Mouse (Mus musculus) embryonic facial prominence, embryonic 14.5 days (tissue): ENCODE results near the gene Hnrnpf. TPM values are rescaled to one million over a fixed set of nuclear protein-coding genes. Genes with fewer than 3 reads are reported as not detected.
A peak's percentile ranks its signal among the peaks of the same experiment; 100 is the strongest.
"Not testable (repeated sequence)": the region's sequence is repeated elsewhere in the genome, so short reads cannot be mapped to it uniquely, and the experiment has no call there.

Source experiments
- ATAC-seq: fragments of 200-750 bp; cut with Nextera tagmentation; 2 replicates; pipeline ENCODE4 v1.8.0; 2017; ENCODE audit warnings: low read depth, moderate number of reproducible peaks, moderate TSS enrichment
- DNase-seq: peaks from one replicate; pipeline ENCODE4 v3.0.0-alpha.2; 2015; ENCODE audit warnings: low spot score
- H3K27ac ChIP-seq: fragments of 300-500 bp; sonication (generic); replicated peaks from 2 replicates; pipeline ENCODE4 v1.5.1; 2014; ENCODE audit warnings: low read depth, mild to moderate bottlenecking, low read length, moderate library complexity
- H3K27me3 ChIP-seq: fragments of 300-500 bp; sonication (generic); replicated peaks from 2 replicates; pipeline ENCODE4 v1.6.1; 2014; ENCODE audit warnings: low read length; ENCODE audit not compliant: control insufficient read depth, insufficient read depth
- H3K36me3 ChIP-seq: fragments of 300-500 bp; sonication (generic); 2 replicates; pipeline ENCODE4 v1.6.1; 2014; ENCODE audit warnings: low read length, mixed read lengths; ENCODE audit not compliant: control insufficient read depth, insufficient read depth
- H3K4me1 ChIP-seq: fragments of 300-500 bp; sonication (generic); 2 replicates; pipeline ENCODE4 v1.6.1; 2014; ENCODE audit warnings: antibody characterized with exemption, low read length; ENCODE audit not compliant: control insufficient read depth, insufficient read depth
- H3K4me2 ChIP-seq: fragments of 300-500 bp; sonication (generic); 2 replicates; pipeline ENCODE4 v1.6.1; 2014; ENCODE audit warnings: low read depth, mild to moderate bottlenecking, low read length, moderate library complexity, mixed read lengths
- H3K4me3 ChIP-seq: fragments of 300-500 bp; sonication (generic); 2 replicates; pipeline ENCODE4 v1.5.1; 2014; ENCODE audit warnings: low read depth, mild to moderate bottlenecking, low read length
- H3K9ac ChIP-seq: fragments of 300-500 bp; sonication (generic); 2 replicates; pipeline ENCODE4 v1.6.1; 2014; ENCODE audit warnings: low read depth, mild to moderate bottlenecking, low read length, moderate library complexity, mixed read lengths
- H3K9me3 ChIP-seq: fragments of 300-500 bp; sonication (generic); 2 replicates; pipeline ENCODE4 v1.6.1; 2016; ENCODE audit warnings: low read length; ENCODE audit not compliant: control insufficient read depth
- WGBS: fragments of 180-500 bp; shearing (Covaris S2); extraction: QIAGEN DNeasy Blood & Tissue Kit; methylation state at CpG from one replicate; pipeline ENCODE4 v1.1.7; 2014; 5-methylcytosine and 5-hydroxymethylcytosine counted together
- polyA plus RNA-seq: library from polyadenylated mRNA; unstranded; fragments of >200 nt; fragmentation: Nextera tagmentation; extraction: Ambion mirVana; gene quantifications from 2 replicates; pipeline ENCODE4 v1.2.1, GENCODE M21; 2014

Hnrnpf gene
- polyA plus RNA-seq, 1 experiment from 2014 or later: 583 TPM

- H3K27me3 ChIP-seq: no peaks in the 10 kb centered on the region
- DNase-seq (no peak), ATAC-seq (no peak)
- no peaks in the 10 kb centered on the region for H3K4me1 ChIP-seq
- H3K27ac ChIP-seq: no peak overlapping the region
- H3K4me2 ChIP-seq: no peak overlapping the region
- no peaks in the 10 kb centered on the region for H3K9me3 ChIP-seq
- no peak overlapping the region for H3K9ac ChIP-seq
- 75% methylated on average over 14 of the region's 14 CpGs for WGBS
- no peak overlapping the region for H3K4me3 ChIP-seq
- H3K36me3 ChIP-seq: peaks cover 16% of the 10 kb centered on the region; the same call in 1 of the 2 replicates
Measured at GRCm38 (mm10) chr6:117871034-117871433, 29.1 kb upstream of the Hnrnpf start.

GRCm38 (mm10) chr6:117873450-117873849 is 26.7 kb upstream of the Hnrnpf start:
- not testable (repeated sequence) for H3K9me3 ChIP-seq, DNase-seq, ATAC-seq, H3K9ac ChIP-seq, H3K4me1 ChIP-seq, H3K27me3 ChIP-seq, H3K27ac ChIP-seq, H3K4me3 ChIP-seq, H3K4me2 ChIP-seq
- 89% methylated on average over 7 of the region's 7 CpGs for WGBS
- peaks cover 16% of the 10 kb centered on the region; the same call in 1 of the 2 replicates for H3K36me3 ChIP-seq

GRCm38 (mm10) chr6:117874621-117875281 is 25.4 kb upstream of the Hnrnpf start:
- no peak overlapping the region for H3K4me3 ChIP-seq
- ATAC-seq (no peak), DNase-seq (no peak)
- H3K9me3 ChIP-seq: no peaks in the 10 kb centered on the region
- no peak overlapping the region for H3K27ac ChIP-seq
- H3K9ac ChIP-seq: no peak overlapping the region
- WGBS: 74% methylated on average over 3 of the region's 3 CpGs
- H3K4me1 ChIP-seq: no peaks in the 10 kb centered on the region
- no peaks in the 10 kb centered on the region for H3K27me3 ChIP-seq
- peaks cover 16% of the 10 kb centered on the region; the same call in 1 of the 2 replicates for H3K36me3 ChIP-seq
- no peak overlapping the region for H3K4me2 ChIP-seq

- peak overlapping the region; percentile 99 for H3K27ac ChIP-seq
- WGBS: 15% methylated on average over 20 of the region's 26 CpGs
- H3K4me1 ChIP-seq: peaks cover 7% of the 10 kb centered on the region; the same call in 1 of the 2 replicates
- H3K27me3 ChIP-seq: no peaks in the 10 kb centered on the region
- H3K9me3 ChIP-seq: no peaks in the 10 kb centered on the region
- ATAC-seq (peak; percentile 89), DNase-seq (peak; percentile 96)
- H3K4me2 ChIP-seq: peak overlapping the region; percentile 71
- H3K4me3 ChIP-seq: peak overlapping the region; percentile 58
- H3K36me3 ChIP-seq: no peaks in the 10 kb centered on the region
- H3K9ac ChIP-seq: peak overlapping the region; percentile 82
Measured at GRCm38 (mm10) chr6:117878700-117879407, 21.3 kb upstream of the Hnrnpf start.

GRCm38 (mm10) chr6:117879408-117880115 is 20.6 kb upstream of the Hnrnpf start:
- Histone ChIP-seq H3K9me3 (no peaks in the 10 kb centered on the region), H3K4me1 (peaks cover 7% of the 10 kb centered on the region; the same call in 1 of the 2 replicates), H3K27ac (peak overlapping the region; percentile 99), H3K4me3 (peak overlapping the region; percentile 58), H3K9ac (peak overlapping the region; percentile 82), H3K36me3 (no peaks in the 10 kb centered on the region), H3K27me3 (no peaks in the 10 kb centered on the region), H3K4me2 (peak overlapping the region; percentile 71)
- ATAC-seq (peak; percentile 95), DNase-seq (peak; percentile 98)
- under 1% methylated on average over 49 of the region's 67 CpGs for whole genome bisulfite sequencing

GRCm38 (mm10) chr6:117880394-117880838 is 19.7 kb upstream of the Hnrnpf start:
- no peaks in the 10 kb centered on the region for H3K9me3 ChIP-seq
- H3K27me3 ChIP-seq: no peaks in the 10 kb centered on the region
- ATAC-seq (no peak), DNase-seq (peak; percentile 6)
- no peaks in the 10 kb centered on the region for H3K36me3 ChIP-seq
- H3K4me3 ChIP-seq: peak overlapping the region; percentile 58
- H3K9ac ChIP-seq: peak overlapping the region; percentile 82
- peak overlapping the region; percentile 71 for H3K4me2 ChIP-seq
- H3K27ac ChIP-seq: peak overlapping the region; percentile 99
- 46% methylated on average over 3 of the region's 3 CpGs for WGBS
- H3K4me1 ChIP-seq: peaks cover 7% of the 10 kb centered on the region; the same call in 1 of the 2 replicates

GRCm38 (mm10) chr6:117881229-117881628 is 18.9 kb upstream of the Hnrnpf start:
- H3K9me3 ChIP-seq: no peaks in the 10 kb centered on the region
- H3K4me3 ChIP-seq: no peak overlapping the region
- no peak overlapping the region for H3K27ac ChIP-seq

GRCm38 (mm10) chr6:117881997-117882396 is 18.1 kb upstream of the Hnrnpf start:
- Histone ChIP-seq H3K36me3 (no peaks in the 10 kb centered on the region), H3K4me1 (peaks cover 7% of the 10 kb centered on the region; the same call in 1 of the 2 replicates), H3K27me3 (no peaks in the 10 kb centered on the region), H3K9ac (no peak overlapping the region), H3K4me2 (no peak overlapping the region), H3K4me3 (no peak overlapping the region), H3K27ac (no peak overlapping the region), H3K9me3 (no peaks in the 10 kb centered on the region)
- WGBS: 59% methylated on average over 7 of the region's 7 CpGs
- ATAC-seq: no peak
- DNase-seq: no peak

More at GRCm38 (mm10) chr6:117881229-117881628, 18.9 kb upstream of the Hnrnpf start:
- H3K4me1 ChIP-seq: peaks cover 7% of the 10 kb centered on the region; the same call in 1 of the 2 replicates
- H3K36me3 ChIP-seq: no peaks in the 10 kb centered on the region
- 80% methylated on average over 7 of the region's 7 CpGs for WGBS
- H3K27me3 ChIP-seq: no peaks in the 10 kb centered on the region
- no peak overlapping the region for H3K9ac ChIP-seq
- no peak for DNase-seq
- no peak overlapping the region for H3K4me2 ChIP-seq
- no peak for ATAC-seq
